Mouse (Mus musculus) lung, adult 2 months (tissue): Measurements from ENCODE around the gene Rhoa.

ENCODE experiments used
- CTCF ChIP-seq: fragments of 200-500 bp; IDR thresholded peaks from 2 replicates; pipeline ENCODE4 v1.5.1; 2011; ENCODE audit warnings: mild to moderate bottlenecking, low read length, control low read depth; ENCODE audit not compliant: insufficient read depth
- POLR2A ChIP-seq: fragments of 200-500 bp; IDR thresholded peaks from 2 replicates; pipeline ENCODE4 v1.6.1; 2011; ENCODE audit warnings: low read depth, mild to moderate bottlenecking, control low read depth, low read length, borderline replicate concordance; ENCODE audit errors: extremely low read depth

DNA sequence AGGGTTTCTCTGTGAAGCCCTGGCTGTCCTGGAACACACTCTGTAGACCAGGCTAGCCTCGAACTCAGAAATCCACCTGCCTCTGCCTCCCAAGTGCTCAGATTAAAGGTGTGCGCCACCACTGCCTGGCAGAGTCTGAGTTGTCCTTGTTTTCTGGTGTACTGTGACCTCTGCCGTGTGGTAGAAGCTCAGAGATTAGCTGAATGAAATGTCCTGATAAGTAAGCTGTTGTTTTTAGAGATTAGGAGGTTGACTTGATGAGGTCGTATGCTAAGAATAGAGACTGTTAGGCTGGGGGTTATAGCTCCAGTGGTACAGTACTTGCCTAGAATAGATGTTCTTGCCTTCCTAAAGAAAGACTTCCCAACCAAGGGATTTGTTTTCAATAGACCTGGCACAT is 1.2 kb upstream of the Rhoa start:
- no peak for TF ChIP-seq CTCF
- no peak for TF ChIP-seq POLR2A
